Mouse (Mus musculus) limb, embryonic 11.5 days (tissue): ENCODE measurements at regions not wholly inside any gene's neighbourhood (a gene's known extent, or its start where the extent isn't known, plus 50 kb on each side); places are given as distances from the start of the nearest gene placed in this dataset.

Experiments
- ATAC-seq: fragments of 200-750 bp; cut with Nextera tagmentation; 2 replicates; pipeline ENCODE4 v1.8.0; 2017; ENCODE audit warnings: low read depth; ENCODE audit not compliant: insufficient number of reproducible peaks, low FRiP score, low TSS enrichment
- DNase-seq: peaks from one replicate; pipeline ENCODE4 v3.0.0-alpha.2; 2015; ENCODE audit warnings: low spot score
- H3K27ac ChIP-seq: fragments of 300-500 bp; sonication (generic); replicated peaks from 2 replicates; pipeline ENCODE4 v1.5.1; 2014; ENCODE audit warnings: low read depth, mild to moderate bottlenecking, low read length
- H3K27me3 ChIP-seq: fragments of 300-500 bp; sonication (generic); 2 replicates; pipeline ENCODE4 v1.6.1; 2014; ENCODE audit warnings: mild to moderate bottlenecking, low read length, mixed read lengths; ENCODE audit not compliant: control insufficient read depth, insufficient read depth
- H3K36me3 ChIP-seq: fragments of 300-500 bp; sonication (generic); 2 replicates; pipeline ENCODE4 v1.6.1; 2014; ENCODE audit warnings: mild to moderate bottlenecking, low read length, moderate library complexity, mixed read lengths; ENCODE audit not compliant: control insufficient read depth, insufficient read depth
- H3K4me1 ChIP-seq: fragments of 300-500 bp; sonication (generic); 2 replicates; pipeline ENCODE4 v1.6.1; 2014; ENCODE audit warnings: low read length, mixed read lengths; ENCODE audit not compliant: control insufficient read depth, insufficient read depth
- H3K4me2 ChIP-seq: fragments of 300-500 bp; sonication (generic); 2 replicates; pipeline ENCODE4 v1.6.1; 2014; ENCODE audit warnings: low read depth, mild to moderate bottlenecking, moderate library complexity; ENCODE audit not compliant: severe bottlenecking
- H3K4me3 ChIP-seq: fragments of 300-500 bp; sonication (generic); 2 replicates; pipeline ENCODE4 v1.5.1; 2014; ENCODE audit warnings: low read depth, low read length
- H3K9ac ChIP-seq: fragments of 300-500 bp; sonication (generic); 2 replicates; pipeline ENCODE4 v1.6.1; 2014; ENCODE audit warnings: mild to moderate bottlenecking, low read length
- H3K9me3 ChIP-seq: fragments of 300-500 bp; sonication (generic); 2 replicates; pipeline ENCODE4 v1.6.1; 2016; ENCODE audit warnings: low read length; ENCODE audit not compliant: control insufficient read depth
- WGBS: fragments of 180-500 bp; shearing (Covaris S2); extraction: QIAGEN DNeasy Blood & Tissue Kit; methylation state at CpG from one replicate; pipeline ENCODE4 v1.1.7; 2014; 5-methylcytosine and 5-hydroxymethylcytosine counted together

DNA sequence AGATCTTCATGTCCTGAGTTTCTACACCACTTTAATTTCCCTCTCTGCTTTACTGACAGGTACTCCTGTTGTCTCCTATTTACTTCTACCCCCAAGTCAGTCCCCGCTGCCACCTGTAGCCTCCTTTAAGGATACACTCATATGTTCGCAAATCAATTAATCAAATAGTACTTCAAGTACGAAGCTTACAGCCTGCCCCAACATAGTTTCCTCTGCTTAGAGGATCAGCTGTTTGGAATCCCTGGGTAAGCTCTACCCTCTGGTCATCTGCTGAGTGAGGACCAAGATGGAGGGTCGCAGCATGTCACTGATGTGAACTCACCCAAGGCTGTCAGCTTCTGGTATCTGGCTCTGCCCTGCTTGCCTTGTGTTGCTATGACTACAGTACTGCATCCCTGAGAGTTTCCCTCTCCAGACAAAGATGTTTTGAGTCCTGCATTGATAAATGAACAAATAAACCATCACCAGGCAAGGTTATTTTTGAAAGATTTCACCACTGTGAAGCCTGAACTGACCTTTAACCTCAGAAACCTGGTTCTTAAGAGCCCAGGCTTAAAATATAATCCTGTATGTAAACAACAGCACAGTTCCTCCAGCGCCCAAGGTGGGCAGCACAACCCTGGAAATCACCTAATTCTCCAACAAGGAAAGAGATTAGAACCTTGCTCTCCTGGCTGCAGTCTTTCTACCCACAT lies 159.6 kb upstream of the Foxq1 start:
- DNase-seq (no peak), ATAC-seq (no peak)
- Histone ChIP-seq H3K9me3 (no peaks in the 10 kb centered on the region), H3K27ac (no peak overlapping the region), H3K36me3 (no peaks in the 10 kb centered on the region), H3K4me3 (no peak overlapping the region), H3K4me2 (no peak overlapping the region), H3K27me3 (no peaks in the 10 kb centered on the region), H3K4me1 (peaks cover 3% of the 10 kb centered on the region; the same call in 1 of the 2 replicates), H3K9ac (no peak overlapping the region)
- WGBS: 66% methylated on average over 5 of the region's 5 CpGs

DNA sequence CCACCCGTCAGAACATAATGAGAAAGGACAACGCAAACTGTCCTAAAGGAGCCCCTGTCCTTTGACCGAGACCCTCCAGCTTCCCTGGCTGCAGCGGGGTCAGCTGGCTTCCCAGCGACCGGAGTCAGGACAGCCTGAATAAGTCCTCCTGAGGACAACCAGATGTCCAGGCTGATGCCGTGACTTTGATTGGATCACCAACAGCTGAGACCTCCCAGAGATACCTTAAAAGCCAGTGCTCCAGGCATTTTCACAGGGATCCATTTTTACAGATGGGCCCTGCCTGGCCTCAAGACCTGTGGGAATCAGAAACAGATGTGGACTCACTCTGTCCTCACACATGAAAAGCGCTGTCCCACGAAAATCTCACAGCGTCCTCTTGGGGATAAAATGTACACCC lies 158.7 kb upstream of the Foxq1 start:
- DNase-seq: peak; percentile 59
- Histone ChIP-seq H3K4me3 (no peak overlapping the region), H3K9me3 (no peaks in the 10 kb centered on the region), H3K9ac (no peak overlapping the region), H3K4me2 (no peak overlapping the region), H3K27me3 (no peaks in the 10 kb centered on the region), H3K27ac (no peak overlapping the region), H3K4me1 (peaks cover 3% of the 10 kb centered on the region; the same call in 1 of the 2 replicates), H3K36me3 (no peaks in the 10 kb centered on the region)
- WGBS: 14% methylated on average over 10 of the region's 10 CpGs
- ATAC-seq: peak; percentile 26; the same call in 1 of the 2 replicates

DNA sequence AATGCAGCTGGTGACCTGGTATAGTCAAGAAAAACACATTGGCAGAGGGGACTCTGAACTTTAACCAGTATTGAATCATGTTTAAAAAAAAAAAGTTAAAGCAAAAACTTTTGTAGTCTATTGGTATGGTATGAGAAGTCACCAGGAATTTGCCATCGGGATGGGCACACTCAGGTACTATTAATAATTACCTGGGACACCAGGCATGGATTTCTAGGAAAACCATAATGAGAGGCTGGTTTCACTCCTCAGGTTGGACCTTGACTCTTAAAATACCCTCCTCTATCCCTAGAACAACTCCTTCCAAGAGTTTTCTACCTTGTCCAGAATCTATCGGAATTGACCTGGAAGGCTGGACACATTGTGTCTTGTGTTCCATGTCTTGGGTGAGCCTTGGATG lies 155.5 kb upstream of the Foxq1 start:
- Histone ChIP-seq H3K4me1 (peaks cover 3% of the 10 kb centered on the region; the same call in 1 of the 2 replicates), H3K27me3 (no peaks in the 10 kb centered on the region), H3K9me3 (no peaks in the 10 kb centered on the region), H3K36me3 (no peaks in the 10 kb centered on the region), H3K27ac (no peak overlapping the region), H3K4me2 (no peak overlapping the region), H3K4me3 (no peak overlapping the region), H3K9ac (no peak overlapping the region)
- no peak for DNase-seq
- 96% methylated on average over 2 of the region's 2 CpGs for WGBS
- ATAC-seq: no peak

DNA sequence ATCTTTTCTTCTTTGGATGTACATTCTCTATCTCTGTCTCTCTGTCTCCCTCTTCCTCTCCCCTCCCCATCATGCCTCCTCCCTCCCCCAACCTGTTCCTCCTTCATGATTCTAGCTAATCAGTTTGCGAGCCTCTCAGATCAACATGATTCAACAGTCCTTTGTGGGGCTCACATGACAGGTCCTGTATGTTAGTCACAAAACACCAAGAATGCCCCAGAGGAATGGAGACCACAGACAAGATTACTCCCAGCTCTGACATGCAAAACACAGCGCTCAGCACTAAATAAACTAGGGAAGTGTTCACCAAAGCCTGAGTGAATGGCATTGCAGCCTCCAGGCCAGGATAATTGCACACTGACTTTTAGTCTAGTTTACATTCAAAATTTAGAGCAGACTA lies 150.6 kb upstream of the Foxq1 start:
- DNase-seq (no peak), ATAC-seq (no peak)
- H3K27me3 ChIP-seq: no peaks in the 10 kb centered on the region
- no peaks in the 10 kb centered on the region for H3K9me3 ChIP-seq
- no peak overlapping the region for H3K4me3 ChIP-seq
- H3K27ac ChIP-seq: no peak overlapping the region
- no peaks in the 10 kb centered on the region for H3K36me3 ChIP-seq
- 90% methylated on average over 2 of the region's 2 CpGs for WGBS
- no peaks in the 10 kb centered on the region for H3K4me1 ChIP-seq
- no peak overlapping the region for H3K9ac ChIP-seq
- no peak overlapping the region for H3K4me2 ChIP-seq

DNA sequence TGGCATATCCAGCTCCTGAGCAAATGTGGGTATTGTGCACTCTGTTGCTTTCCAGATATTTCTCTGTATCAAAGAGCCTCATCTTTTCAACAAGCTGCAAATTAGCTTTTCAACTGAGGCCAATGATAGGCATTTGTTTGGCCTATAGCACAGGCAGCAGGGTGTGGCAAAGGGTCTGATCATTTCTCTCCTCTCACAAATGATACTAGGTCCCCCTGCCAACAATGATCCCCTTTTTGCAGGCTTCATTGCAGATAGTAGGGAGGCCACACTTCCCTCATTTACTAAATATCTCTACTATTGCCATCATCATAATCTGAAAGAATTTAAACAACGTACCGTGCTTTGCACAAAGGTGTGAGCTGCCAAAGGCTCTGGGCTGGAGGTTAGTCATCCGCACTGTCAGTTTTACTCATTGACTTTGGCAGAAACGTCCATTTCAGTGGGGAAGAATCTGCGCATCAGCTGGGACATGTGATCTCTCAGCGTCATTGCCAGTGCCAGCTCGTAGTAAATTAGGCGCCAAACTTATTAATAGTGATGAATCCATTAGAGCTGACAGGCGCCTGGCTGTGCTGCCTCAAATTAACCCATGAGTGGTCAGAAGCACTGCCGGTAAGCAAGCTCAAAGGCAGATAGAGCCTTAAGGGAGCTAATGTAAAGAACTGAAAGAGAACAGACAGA lies 147.4 kb upstream of the Foxq1 start:
- WGBS: 51% methylated on average over 10 of the region's 10 CpGs
- ATAC-seq: no peak
- H3K27ac ChIP-seq: no peak overlapping the region

DNA sequence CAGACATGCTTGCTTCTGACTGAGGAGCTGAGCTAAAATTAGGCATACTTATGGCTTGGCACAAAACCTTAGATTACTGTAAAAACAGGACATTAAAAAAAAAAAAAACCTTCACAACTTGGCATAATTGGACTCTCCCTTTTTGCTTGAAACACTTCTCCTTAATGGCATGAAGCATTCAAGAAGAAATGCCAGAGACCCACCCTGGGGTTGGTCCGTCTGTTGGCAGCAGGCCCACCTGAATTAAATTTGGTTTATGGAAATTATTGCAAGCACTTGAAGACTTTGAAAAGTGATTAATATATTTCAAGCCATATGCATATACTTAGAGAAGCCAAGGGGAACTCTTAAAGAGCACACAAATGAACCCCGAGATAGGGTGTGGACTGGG lies 146.8 kb upstream of the Foxq1 start:
- Histone ChIP-seq H3K9me3 (no peaks in the 10 kb centered on the region), H3K4me3 (no peak overlapping the region), H3K9ac (no peak overlapping the region), H3K4me1 (no peaks in the 10 kb centered on the region), H3K27ac (no peak overlapping the region), H3K36me3 (no peaks in the 10 kb centered on the region), H3K27me3 (no peaks in the 10 kb centered on the region), H3K4me2 (no peak overlapping the region)
- no peak for DNase-seq
- 87% methylated on average over 2 of the region's 2 CpGs for WGBS
- no peak for ATAC-seq

More for the DNA sequence above, 147.4 kb upstream of the Foxq1 start:
- Histone ChIP-seq H3K4me3 (no peak overlapping the region), H3K27me3 (no peaks in the 10 kb centered on the region), H3K4me2 (no peak overlapping the region), H3K4me1 (no peaks in the 10 kb centered on the region), H3K36me3 (no peaks in the 10 kb centered on the region), H3K9me3 (no peaks in the 10 kb centered on the region), H3K9ac (no peak overlapping the region)
- no peak for DNase-seq

GRCm38 (mm10) chr13:31421556-31421955 lies 134.4 kb upstream of the Foxq1 start:
- H3K27ac ChIP-seq: no peak overlapping the region
- no peaks in the 10 kb centered on the region for H3K9me3 ChIP-seq
- 94% methylated on average over 5 of the region's 5 CpGs for WGBS
- H3K9ac ChIP-seq: no peak overlapping the region
- H3K27me3 ChIP-seq: no peaks in the 10 kb centered on the region
- no peak overlapping the region for H3K4me2 ChIP-seq
- H3K4me3 ChIP-seq: no peak overlapping the region
- no peaks in the 10 kb centered on the region for H3K4me1 ChIP-seq
- H3K36me3 ChIP-seq: no peaks in the 10 kb centered on the region
- no peak for DNase-seq
- no peak for ATAC-seq

GRCm38 (mm10) chr13:31423599-31423998 lies 132.3 kb upstream of the Foxq1 start:
- no peaks in the 10 kb centered on the region for H3K27me3 ChIP-seq
- WGBS: 81% methylated on average over 3 of the region's 3 CpGs
- DNase-seq (no peak), ATAC-seq (no peak)
- no peaks in the 10 kb centered on the region for H3K9me3 ChIP-seq
- H3K4me2 ChIP-seq: no peak overlapping the region
- no peak overlapping the region for H3K9ac ChIP-seq
- H3K36me3 ChIP-seq: no peaks in the 10 kb centered on the region
- H3K4me1 ChIP-seq: no peaks in the 10 kb centered on the region
- H3K4me3 ChIP-seq: no peak overlapping the region
- H3K27ac ChIP-seq: no peak overlapping the region
